30 mouse cellular contexts compared by ENCODE assay signal in genomic region chr8:12187366-12187765, GRCm38 (mm10).
"Had no signal": no experiment of that assay in that cellular context is flagged by ENCODE, and none has a peak within 500 bp of the region (broad histone marks: within the 10 kb centered on the region; RNA-seq: fewer than 3 reads in every experiment).

No protein-coding gene starts in this region.

- H3K27me3 ChIP-seq: limb, embryonic 13.5 days; limb, embryonic 15.5 days; liver, embryonic 13.5 days; liver, embryonic 15.5 days; lung, embryonic 15.5 days; midbrain, embryonic 15.5 days; neural tube, embryonic 12.5 days had no signal

- H3K9ac ChIP-seq: limb, embryonic 12.5 days; limb, embryonic 13.5 days; limb, embryonic 15.5 days; liver, embryonic 12.5 days; liver, embryonic 13.5 days; liver, embryonic 14.5 days; liver, embryonic 15.5 days; liver, postnatal 0 days; lung, embryonic 14.5 days; lung, embryonic 15.5 days; midbrain, embryonic 12.5 days; midbrain, embryonic 13.5 days; midbrain, embryonic 15.5 days; neural tube, embryonic 12.5 days had no signal

- H3K4me1 ChIP-seq: limb, embryonic 10.5 days; limb, embryonic 12.5 days; limb, embryonic 13.5 days; limb, embryonic 15.5 days; liver, embryonic 12.5 days; liver, embryonic 13.5 days; liver, embryonic 15.5 days; lung, embryonic 15.5 days; midbrain, embryonic 15.5 days; neural tube, embryonic 12.5 days had no signal

- H3K36me3 ChIP-seq: limb, embryonic 10.5 days; limb, embryonic 12.5 days; limb, embryonic 13.5 days; limb, embryonic 15.5 days; liver, embryonic 12.5 days; liver, embryonic 13.5 days; liver, embryonic 15.5 days; lung, embryonic 15.5 days; midbrain, embryonic 10.5 days; midbrain, embryonic 12.5 days; midbrain, embryonic 13.5 days; midbrain, embryonic 15.5 days; neural tube, embryonic 12.5 days had no signal

- H3K9me3 ChIP-seq: limb, embryonic 10.5 days; limb, embryonic 12.5 days; limb, embryonic 13.5 days; limb, embryonic 15.5 days; liver, embryonic 12.5 days; liver, embryonic 13.5 days; liver, embryonic 15.5 days; lung, embryonic 15.5 days; midbrain, embryonic 10.5 days; midbrain, embryonic 12.5 days; midbrain, embryonic 13.5 days; midbrain, embryonic 15.5 days; neural tube, embryonic 12.5 days had no signal

- DNase-seq: left cerebral cortex, postnatal 4 days; liver; liver, embryonic 13.5 days; liver, postnatal 0 days; lung, adult 18-20 months; lung, adult 2 months; lung, embryonic 14.5 days; lung, postnatal 10 days; lung, postnatal 14 days; lung, postnatal 36 days; lung, postnatal 4 days; midbrain, embryonic 14.5 days had no signal

- ATAC-seq: liver, embryonic 12.5 days; liver, postnatal 0 days; lung, postnatal 0 days; midbrain, embryonic 13.5 days; midbrain, embryonic 15.5 days; midbrain, embryonic 16.5 days had no signal

- H3K4me3 ChIP-seq: left cerebral cortex, adult 2 months; limb, embryonic 10.5 days; limb, embryonic 12.5 days; limb, embryonic 13.5 days; limb, embryonic 15.5 days; liver, embryonic 12.5 days; liver, embryonic 13.5 days; liver, embryonic 15.5 days; lung, embryonic 15.5 days; midbrain, embryonic 10.5 days; midbrain, embryonic 12.5 days; midbrain, embryonic 13.5 days; midbrain, embryonic 15.5 days; myocyte; neural tube, embryonic 12.5 days had no signal

- H3K27ac ChIP-seq: left cerebral cortex, adult 2 months; limb, embryonic 10.5 days; limb, embryonic 12.5 days; limb, embryonic 13.5 days; limb, embryonic 15.5 days; liver, embryonic 12.5 days; liver, embryonic 13.5 days; liver, embryonic 14.5 days; liver, embryonic 15.5 days; lung, embryonic 15.5 days; macrophage; midbrain, embryonic 10.5 days; midbrain, embryonic 12.5 days; midbrain, embryonic 13.5 days; midbrain, embryonic 15.5 days; neural tube, embryonic 12.5 days had no signal
